Mouse (Mus musculus) kidney, adult 2 months (tissue): ENCODE results near the gene Arhgef18. TPM values are rescaled to one million over a fixed set of nuclear protein-coding genes. Genes with fewer than 3 reads are reported as not detected.

Experiments used
- DNase-seq: peaks from one replicate; pipeline ENCODE4 v3.0.0; 2021
- H3K27ac ChIP-seq: fragments of 200-500 bp; 2 replicates; pipeline ENCODE4 v1.5.1; 2012; ENCODE audit warnings: low read depth, low read length, control low read depth, inconsistent platforms; ENCODE audit not compliant: insufficient read depth
- H3K27me3 ChIP-seq: fragments of 200-500 bp; replicated peaks from 2 replicates; pipeline ENCODE4 v1.6.1; 2012; ENCODE audit warnings: mild to moderate bottlenecking, moderate library complexity, low read length, inconsistent platforms; ENCODE audit not compliant: control insufficient read depth, insufficient read depth
- H3K36me3 ChIP-seq: fragments of 200-500 bp; 2 replicates; pipeline ENCODE4 v1.6.1; 2012; ENCODE audit warnings: mild to moderate bottlenecking, moderate library complexity, low read length, inconsistent platforms; ENCODE audit not compliant: control insufficient read depth, insufficient read depth
- H3K4me1 ChIP-seq: fragments of 200-500 bp; 2 replicates; pipeline ENCODE4 v1.6.1; 2011; ENCODE audit warnings: low read length; ENCODE audit not compliant: control insufficient read depth, insufficient read depth
- H3K4me3 ChIP-seq: fragments of 200-500 bp; 2 replicates; pipeline ENCODE4 v1.5.1; 2011; ENCODE audit warnings: mild to moderate bottlenecking, low read depth, low read length, control low read depth; ENCODE audit not compliant: insufficient read depth
- CTCF ChIP-seq: fragments of 200-500 bp; conservative IDR thresholded peaks from 2 replicates; pipeline ENCODE4 v1.5.1; 2011; ENCODE audit warnings: low read depth, mild to moderate bottlenecking, control low read depth, low read length, moderate library complexity, mixed read lengths; ENCODE audit not compliant: insufficient read depth, insufficient read length
- POLR2A ChIP-seq: fragments of 200-500 bp; IDR thresholded peaks from one replicate; pipeline ENCODE4 v1.6.1; 2011; ENCODE audit warnings: low read depth, low read length, control low read depth
- WGBS: fragments of 180-500 bp; shearing (Covaris S2); methylation state at CpG from one replicate; pipeline ENCODE4 v1.1.7; 2018; 5-methylcytosine and 5-hydroxymethylcytosine counted together
- polyA plus RNA-seq: library from polyadenylated mRNA; depleted of rRNA; stranded (reverse); fragments of >200 nt; gene quantifications from 2 replicates; pipeline ENCODE4 v1.2.3, GENCODE M21; 2012

The Arhgef18 gene
- polyA plus RNA-seq, 1 experiment = 37.9 TPM

GRCm38 (mm10) chr8:3421507-3421906 lies 28.7 kb downstream of the Arhgef18 start:
- TF ChIP-seq CTCF (no peak), POLR2A (no peak)
- H3K4me3 ChIP-seq = no peak overlapping the region
- H3K36me3 ChIP-seq = no peaks in the 10 kb centered on the region
- DNase-seq = no peak
- no peak overlapping the region for H3K27ac ChIP-seq
- 62% methylated on average over 5 of the region's 5 CpGs for WGBS
- peaks cover 27% of the 10 kb centered on the region for H3K4me1 ChIP-seq
- no peaks in the 10 kb centered on the region for H3K27me3 ChIP-seq

GRCm38 (mm10) chr8:3425217-3425616 lies 32.4 kb downstream of the Arhgef18 start:
- Histone ChIP-seq H3K4me3 (no peak overlapping the region), H3K36me3 (no peaks in the 10 kb centered on the region; the same call in 1 of the 2 replicates), H3K27ac (no peak overlapping the region), H3K27me3 (no peaks in the 10 kb centered on the region), H3K4me1 (peaks cover 9% of the 10 kb centered on the region; the same call in 1 of the 2 replicates)
- 83% methylated on average over 5 of the region's 5 CpGs for WGBS
- no peak for TF ChIP-seq CTCF
- TF ChIP-seq POLR2A = no peak
- DNase-seq = no peak

GRCm38 (mm10) chr8:3426211-3426610 lies 33.4 kb downstream of the Arhgef18 start:
- Histone ChIP-seq H3K4me3 (no peak overlapping the region), H3K36me3 (no peaks in the 10 kb centered on the region; the same call in 1 of the 2 replicates), H3K27me3 (no peaks in the 10 kb centered on the region), H3K27ac (no peak overlapping the region), H3K4me1 (peaks cover 5% of the 10 kb centered on the region; the same call in 1 of the 2 replicates)
- DNase-seq = no peak
- WGBS = 88% methylated on average over 3 of the region's 3 CpGs
- no peak for TF ChIP-seq CTCF
- TF ChIP-seq POLR2A = no peak

GRCm38 (mm10) chr8:3428426-3428825 lies 35.6 kb downstream of the Arhgef18 start:
- H3K36me3 ChIP-seq = no peaks in the 10 kb centered on the region; the same call in 1 of the 2 replicates
- no peak for TF ChIP-seq CTCF
- TF ChIP-seq POLR2A = no peak
- H3K27ac ChIP-seq = no peak overlapping the region
- no peak overlapping the region for H3K4me3 ChIP-seq
- DNase-seq = no peak
- peaks cover 2% of the 10 kb centered on the region; the same call in 1 of the 2 replicates for H3K4me1 ChIP-seq
- H3K27me3 ChIP-seq = no peaks in the 10 kb centered on the region
- WGBS = 90% methylated on average over 2 of the region's 2 CpGs

GRCm38 (mm10) chr8:3429966-3430365 lies 37.2 kb downstream of the Arhgef18 start:
- peaks cover 2% of the 10 kb centered on the region; the same call in 1 of the 2 replicates for H3K4me1 ChIP-seq
- DNase-seq = peak; percentile 81
- no peak overlapping the region for H3K4me3 ChIP-seq
- no peaks in the 10 kb centered on the region for H3K27me3 ChIP-seq
- peak overlapping the region; percentile 29; the same call in 1 of the 2 replicates for H3K27ac ChIP-seq
- TF ChIP-seq POLR2A (no peak), CTCF (no peak)
- peaks cover 1% of the 10 kb centered on the region for H3K36me3 ChIP-seq
- WGBS = 39% methylated on average over 2 of the region's 2 CpGs

GRCm38 (mm10) chr8:3431113-3431512 lies 38.3 kb downstream of the Arhgef18 start:
- Histone ChIP-seq H3K4me3 (no peak overlapping the region), H3K27ac (no peak overlapping the region), H3K36me3 (peaks cover 2% of the 10 kb centered on the region), H3K4me1 (peaks cover 2% of the 10 kb centered on the region; the same call in 1 of the 2 replicates), H3K27me3 (no peaks in the 10 kb centered on the region)
- 48% methylated on average over 3 of the region's 3 CpGs for WGBS
- TF ChIP-seq CTCF = no peak
- TF ChIP-seq POLR2A = no peak
- DNase-seq = no peak

- no peak overlapping the region for H3K27ac ChIP-seq
- H3K4me1 ChIP-seq = no peaks in the 10 kb centered on the region
- WGBS = 87% methylated on average over 6 of the region's 6 CpGs
- H3K4me3 ChIP-seq = no peak overlapping the region
- peaks cover 8% of the 10 kb centered on the region for H3K36me3 ChIP-seq
- H3K27me3 ChIP-seq = no peaks in the 10 kb centered on the region
- no peak for DNase-seq
- TF ChIP-seq POLR2A = no peak
- TF ChIP-seq CTCF = no peak
Observed at GRCm38 (mm10) chr8:3436492-3436891, 43.7 kb downstream of the Arhgef18 start.
